Mouse (Mus musculus): Measurements from ENCODE around the gene Pih1d3.
A peak's percentile ranks its signal among the peaks of the same experiment; 100 is the strongest.

Gene Pih1d3

GRCm38 (mm10) chr1:31222564-31222963 is at the start of gene Pih1d3, which contains the start of gene 4931428L18Rik:
Pih1d3 (plus strand) TSS chr1:31222838.
4931428L18Rik (minus strand) TSS chr1:31222684.
- peak; percentile 14 for DNase-seq

GRCm38 (mm10) chr1:31175401-31175800 is 47.2 kb upstream of the Pih1d3 start:
- DNase-seq = no peak

- DNase-seq = no peak
Observed at GRCm38 (mm10) chr1:31176101-31176500, 46.5 kb upstream of the Pih1d3 start, which contains the start of gene Lgsn. Lgsn (plus strand) TSS chr1:31176401.

- no peak for DNase-seq
Observed at GRCm38 (mm10) chr1:31178264-31178663, 44.4 kb upstream of the Pih1d3 start.

GRCm38 (mm10) chr1:31190237-31190866 is 32.3 kb upstream of the Pih1d3 start:
- DNase-seq = no peak

- no peak for DNase-seq
Observed at GRCm38 (mm10) chr1:31195633-31196032, 27.0 kb upstream of the Pih1d3 start.

GRCm38 (mm10) chr1:31196959-31197358 is 25.7 kb upstream of the Pih1d3 start:
- no peak for DNase-seq

- DNase-seq = no peak
Observed at GRCm38 (mm10) chr1:31203771-31204170, 18.9 kb upstream of the Pih1d3 start.

- no peak for DNase-seq
Observed at GRCm38 (mm10) chr1:31205346-31205745, 17.3 kb upstream of the Pih1d3 start.

GRCm38 (mm10) chr1:31205770-31206169 is 16.9 kb upstream of the Pih1d3 start:
- DNase-seq = no peak

- peak; percentile 8 for DNase-seq
Observed at GRCm38 (mm10) chr1:31210144-31210543, 12.5 kb upstream of the Pih1d3 start.

GRCm38 (mm10) chr1:31214831-31215230 is 7.8 kb upstream of the Pih1d3 start:
- DNase-seq = no peak

GRCm38 (mm10) chr1:31220599-31221250 is 1.9 kb upstream of the Pih1d3 start:
- DNase-seq = no peak

GRCm38 (mm10) chr1:31233319-31234036 is 10.8 kb downstream of the Pih1d3 start:
- DNase-seq = no peak

GRCm38 (mm10) chr1:31260218-31260923 is 37.7 kb downstream of the Pih1d3 start:
- no peak for DNase-seq
